Mouse (Mus musculus) neural tube, embryonic 15.5 days (tissue): ENCODE results near the gene Gm13694. TPM values are rescaled to one million over a fixed set of nuclear protein-coding genes. Genes with fewer than 3 reads are reported as not detected.

Source experiments
- polyA plus RNA-seq: library from polyadenylated mRNA; unstranded; fragments of >200 nt; fragmentation: Nextera tagmentation; extraction: Ambion mirVana; gene quantifications from 2 replicates; pipeline ENCODE4 v1.2.1, GENCODE M21; 2015

Gene Gm13694
- polyA plus RNA-seq, 1 experiment from 2014 or later = not detected

Other genes starting within 250 kb of the Gm13694 start
- gene Fam171b, start 166.3 kb upstream of the Gm13694 start, polyA plus RNA-seq = 69.8 and 79.0 TPM in 2 replicates
- not detected in 2 replicates for gene Zswim2, start 37.7 kb upstream of the Gm13694 start, polyA plus RNA-seq
- not detected in 2 replicates for gene Gm13698, start 23.2 kb upstream of the Gm13694 start, polyA plus RNA-seq
- not detected in 2 replicates for gene Gm13693, start 17.4 kb upstream of the Gm13694 start, polyA plus RNA-seq
- not detected in 2 replicates for gene Gm13695, start 11.6 kb upstream of the Gm13694 start, polyA plus RNA-seq
- not detected in 2 replicates for gene Gm13696, start 5.8 kb upstream of the Gm13694 start, polyA plus RNA-seq
- not detected in 2 replicates for gene Gm13697, start 5.8 kb downstream of the Gm13694 start, polyA plus RNA-seq
- not detected in 2 replicates for gene Gm13691, start 11.6 kb downstream of the Gm13694 start, polyA plus RNA-seq